Mouse (Mus musculus): ENCODE results near the gene Ulk4.

Ulk4 gene

DNA sequence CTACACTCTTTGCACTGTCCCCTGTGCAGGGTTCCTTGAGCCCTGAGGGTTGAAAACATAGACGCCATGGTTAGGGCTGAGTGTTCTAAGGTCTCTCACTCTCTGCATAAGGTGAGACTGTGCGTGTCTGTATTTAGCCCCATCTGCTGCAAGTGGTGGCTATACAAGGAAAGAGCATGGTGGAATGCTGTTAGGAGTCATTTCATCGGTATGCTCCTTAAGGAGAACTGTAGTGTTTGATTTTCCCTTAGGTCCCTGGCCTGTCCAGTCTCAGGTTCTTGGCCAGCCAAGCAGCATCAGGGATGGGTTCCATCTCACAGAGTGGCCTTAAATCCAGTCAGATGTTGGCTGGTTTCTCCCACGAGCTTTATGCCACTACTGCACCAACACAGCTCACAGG lies 362.6 kb downstream of the Ulk4 start:
- no peak for TF ChIP-seq GATA4 (IDR thresholded peaks at IDR 0.05; ENCODE audit: insufficient replicate concordance, low read length)

- no peak for TF ChIP-seq GATA4 (IDR thresholded peaks at IDR 0.05; ENCODE audit: insufficient replicate concordance, low read length)
These were observed 363.8 kb downstream of the Ulk4 start for GRCm38 (mm10) chr9:120913152-120913551.

DNA sequence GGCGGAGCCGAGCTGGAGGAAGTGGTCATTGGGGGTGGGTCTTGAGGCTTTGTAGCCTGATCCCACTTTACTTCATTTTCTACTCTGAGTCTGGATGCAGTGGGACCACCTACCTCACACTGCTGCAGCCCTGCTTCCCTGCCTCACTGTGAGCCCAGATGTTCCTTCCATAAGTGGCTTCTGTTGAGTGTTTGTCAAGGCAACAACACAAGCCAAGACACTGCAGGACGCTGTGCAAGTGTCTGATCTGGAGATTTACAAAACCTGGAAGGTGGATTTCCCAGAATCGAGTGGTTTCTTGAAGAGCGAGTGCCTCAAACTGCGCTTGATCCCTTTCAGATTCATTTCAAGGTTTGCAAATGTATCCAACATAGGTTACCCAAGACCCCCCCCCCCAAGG lies 368.5 kb downstream of the Ulk4 start:
- no peak for TF ChIP-seq GATA4 (IDR thresholded peaks at IDR 0.05; ENCODE audit: insufficient replicate concordance, low read length)
